Mouse (Mus musculus): ENCODE results near the gene Hmga1b.

- TF ChIP-seq POLR2A (IDR thresholded peaks at IDR 0.05; ENCODE audit: borderline replicate concordance, insufficient read depth, low read length) (peak; percentile 20; the same call in 1 of the 2 replicates), CTCF (IDR thresholded peaks at IDR 0.05; ENCODE audit: borderline replicate concordance, insufficient read depth, low read depth, low read length) (no peak)
These were observed 41.2 kb upstream of the Hmga1b start, which contains the start of gene Rac3 for GRCm38 (mm10) chr11:120721124-120722066.

All from cerebellum, adult 2 months (tissue).